Mouse (Mus musculus) left cerebral cortex, postnatal 10 days (tissue): Measurements from ENCODE around the gene 4921536K21Rik. TPM values are rescaled to one million over a fixed set of nuclear protein-coding genes. Genes with fewer than 3 reads are reported as not detected.
A peak's percentile ranks its signal among the peaks of the same experiment; 100 is the strongest.

ENCODE experiments used
- DNase-seq, 2 experiments: peaks; one replicate each; pipeline ENCODE4 v3.0.0; 2021 to 2022; ENCODE audit warnings: low spot score in 2 of 2, mixed read lengths in 1 of 2; ENCODE audit errors: extremely low spot score in 1 of 2
- intact Hi-C: fragments of 180-260 bp; cut with DNase I; formaldehyde crosslinking; loops from one replicate; pipeline ENCODE4 v1.15.1; 2025
- total RNA-seq, 2 experiments: library from RNA; stranded (reverse); gene quantifications; 2 replicates each; pipeline ENCODE4 v1.2.3; 2021

The 4921536K21Rik gene
- total RNA-seq, 2 experiments from 2014 or later, result 0.62 to 0.65 TPM

- DNase-seq, result peak; percentile 50 to 88
- intact Hi-C loops, result no loop called here
Measured at GRCm38 (mm10) chr11:3863454-3864112, 31.3 kb downstream of the 4921536K21Rik start, which contains the start of gene Osbp2. Osbp2 (minus strand) TSS chr11:3863903.

DNA sequence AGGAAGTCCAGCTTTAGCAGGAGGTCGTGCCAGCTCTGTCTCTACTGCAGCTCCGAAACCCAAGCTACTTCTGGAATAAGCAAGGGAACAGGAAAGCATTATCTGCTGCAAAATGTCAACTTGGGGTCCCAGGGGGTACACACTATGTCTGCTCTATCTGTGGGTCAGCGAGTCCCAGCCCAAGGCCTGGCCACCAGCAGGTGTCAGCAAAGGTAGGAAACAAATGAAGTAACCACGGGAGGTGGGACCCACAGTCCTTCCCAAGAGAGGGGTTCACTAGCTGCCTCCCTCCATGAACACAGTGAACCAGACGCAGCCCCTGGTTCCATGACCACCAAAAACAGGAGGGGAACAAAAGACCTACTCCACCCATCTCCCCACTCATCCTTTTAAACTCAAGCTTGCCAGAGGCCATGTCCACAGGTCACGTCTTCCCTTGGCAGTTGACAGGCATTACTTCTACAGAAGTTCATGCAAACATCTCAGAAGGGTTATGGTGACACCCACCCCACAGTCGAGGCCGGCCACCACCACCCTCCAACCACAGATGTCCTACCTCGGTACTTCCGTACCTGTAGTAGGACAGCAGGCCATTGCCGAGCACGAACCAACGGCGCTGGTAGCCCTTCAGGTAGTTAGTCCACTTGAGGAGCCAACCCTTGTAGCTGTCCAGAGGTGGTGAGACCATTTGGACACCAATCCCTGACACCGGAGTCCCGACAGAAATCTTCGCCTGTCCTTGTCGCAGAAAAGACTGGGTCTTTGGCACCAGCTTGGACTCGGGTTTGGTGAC, 32.0 kb downstream of the 4921536K21Rik start:
- intact Hi-C loops, result no loop called here
- DNase-seq, result no peak

GRCm38 (mm10) chr11:3860361-3860760, 34.5 kb downstream of the 4921536K21Rik start:
- intact Hi-C loops, result no loop called here
- no peak for DNase-seq

GRCm38 (mm10) chr11:3859778-3860177, 35.1 kb downstream of the 4921536K21Rik start:
- DNase-seq, result no peak
- intact Hi-C loops, result no loop called here

DNA sequence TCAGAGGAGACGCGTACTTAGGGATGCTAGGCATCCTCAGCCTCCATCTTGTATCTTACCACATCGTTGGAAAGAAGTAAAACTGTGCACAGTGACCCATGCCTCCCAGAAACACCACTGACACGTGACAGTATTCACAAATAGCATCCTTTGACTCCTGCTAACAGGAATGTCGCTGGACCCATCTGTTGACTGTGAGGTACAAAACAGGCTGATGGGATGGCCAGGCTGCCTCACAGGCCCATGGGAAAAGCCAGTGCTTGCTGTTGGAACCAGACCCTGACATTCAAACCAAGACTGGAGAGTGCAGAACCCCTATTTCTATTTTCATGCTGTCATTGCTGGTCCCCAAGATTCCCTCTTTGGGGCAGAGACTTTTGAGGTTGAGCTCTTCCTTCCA, 37.0 kb downstream of the 4921536K21Rik start:
- intact Hi-C loops, result no loop called here
- DNase-seq, result no peak

GRCm38 (mm10) chr11:3855846-3856245, 39.1 kb downstream of the 4921536K21Rik start:
- intact Hi-C loops, result no loop called here
- no peak for DNase-seq

DNA sequence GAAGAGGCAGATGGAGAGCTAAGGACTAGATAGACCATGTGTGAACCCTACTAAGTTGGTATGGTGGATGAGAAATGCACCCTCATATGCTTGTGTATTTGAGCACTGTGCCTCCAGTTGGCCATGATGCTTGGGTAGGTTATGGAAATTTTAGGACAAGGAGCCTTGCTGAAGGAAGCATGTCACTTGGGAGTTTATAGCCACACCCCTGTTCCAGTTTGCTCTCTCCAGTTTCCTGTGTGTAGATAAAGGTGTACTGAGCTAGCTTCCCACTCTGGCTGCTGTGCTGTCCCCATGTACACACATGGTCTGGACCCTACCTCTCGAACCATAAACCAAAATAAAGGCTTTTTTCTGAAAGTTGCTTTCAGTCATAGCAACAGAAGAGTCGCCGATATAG, 40.7 kb downstream of the 4921536K21Rik start:
- intact Hi-C loops, result no loop called here
- no peak for DNase-seq

GRCm38 (mm10) chr11:3853481-3854034, 41.3 kb downstream of the 4921536K21Rik start:
- peak; percentile 62 for DNase-seq
- intact Hi-C loops, result no loop called here

- intact Hi-C loops, result no loop called here
- no peak for DNase-seq
Measured at GRCm38 (mm10) chr11:3853031-3853430, 41.9 kb downstream of the 4921536K21Rik start.

GRCm38 (mm10) chr11:3851872-3852271, 43.0 kb downstream of the 4921536K21Rik start:
- intact Hi-C loops, result no loop called here
- no peak for DNase-seq

DNA sequence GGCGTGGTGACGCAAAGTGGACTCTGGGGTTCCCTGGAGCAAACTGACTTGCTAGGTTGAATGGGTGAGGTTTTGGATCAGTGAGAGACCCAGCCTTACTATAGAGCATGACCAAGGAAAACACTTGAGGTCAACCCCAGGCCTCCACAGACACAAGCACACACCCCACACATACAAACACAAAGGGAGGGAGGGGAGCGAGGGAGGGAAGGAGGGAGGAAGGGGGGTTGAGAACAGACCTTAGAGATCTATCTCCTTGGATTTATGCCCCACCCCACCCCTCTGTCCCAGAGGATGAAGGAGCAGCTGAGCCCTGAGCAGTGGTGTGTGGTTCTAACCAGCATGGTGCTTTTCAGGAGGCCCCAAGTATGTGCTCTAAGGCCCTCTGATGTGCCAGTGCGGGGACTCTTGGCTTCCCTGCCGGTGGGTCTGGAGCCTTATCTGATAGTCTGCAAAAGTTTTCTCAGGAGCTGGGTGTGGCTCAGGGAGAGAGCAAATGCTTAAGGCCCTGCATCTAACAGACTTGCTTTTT, 44.1 kb downstream of the 4921536K21Rik start:
- intact Hi-C loops, result no loop called here
- no peak for DNase-seq

DNA sequence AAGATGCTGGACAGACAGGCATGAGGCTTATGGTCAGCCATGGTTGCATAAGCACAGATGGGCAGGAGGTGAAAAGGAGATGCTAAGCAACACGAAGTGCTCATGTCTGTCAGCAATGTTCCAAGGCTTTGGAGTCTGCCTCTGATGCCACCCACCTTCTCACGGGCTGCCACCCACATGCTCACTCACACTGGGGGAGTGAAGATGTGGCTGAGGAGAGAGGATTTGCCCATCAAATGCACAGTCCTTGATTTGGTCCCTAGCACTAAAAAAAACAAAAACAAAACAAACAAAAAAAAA, 44.6 kb downstream of the 4921536K21Rik start:
- intact Hi-C loops, result no loop called here
- no peak for DNase-seq

GRCm38 (mm10) chr11:3849469-3850314, 45.2 kb downstream of the 4921536K21Rik start:
- DNase-seq, result no peak
- intact Hi-C loops, result no loop called here

DNA sequence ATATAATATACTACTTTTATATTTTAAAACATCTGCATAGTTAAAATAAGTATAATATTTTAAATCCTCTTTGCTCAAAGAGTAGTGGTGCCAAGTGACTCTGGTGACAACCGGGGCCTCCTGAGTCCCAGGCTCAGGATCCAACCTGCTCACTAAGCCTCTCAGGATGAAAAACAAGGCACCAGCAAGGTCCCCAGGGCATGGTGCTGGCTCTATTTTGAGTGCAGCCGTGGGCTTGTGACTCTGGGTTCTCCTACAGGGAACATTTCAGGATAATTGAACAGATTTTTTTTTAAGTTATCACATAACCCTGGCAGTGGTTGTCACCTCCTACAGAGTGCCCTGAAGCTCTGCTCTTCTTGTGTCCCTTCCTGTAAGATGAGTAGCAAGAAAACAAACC, 48.5 kb downstream of the 4921536K21Rik start:
- intact Hi-C loops, result no loop called here
- DNase-seq, result no peak

DNA sequence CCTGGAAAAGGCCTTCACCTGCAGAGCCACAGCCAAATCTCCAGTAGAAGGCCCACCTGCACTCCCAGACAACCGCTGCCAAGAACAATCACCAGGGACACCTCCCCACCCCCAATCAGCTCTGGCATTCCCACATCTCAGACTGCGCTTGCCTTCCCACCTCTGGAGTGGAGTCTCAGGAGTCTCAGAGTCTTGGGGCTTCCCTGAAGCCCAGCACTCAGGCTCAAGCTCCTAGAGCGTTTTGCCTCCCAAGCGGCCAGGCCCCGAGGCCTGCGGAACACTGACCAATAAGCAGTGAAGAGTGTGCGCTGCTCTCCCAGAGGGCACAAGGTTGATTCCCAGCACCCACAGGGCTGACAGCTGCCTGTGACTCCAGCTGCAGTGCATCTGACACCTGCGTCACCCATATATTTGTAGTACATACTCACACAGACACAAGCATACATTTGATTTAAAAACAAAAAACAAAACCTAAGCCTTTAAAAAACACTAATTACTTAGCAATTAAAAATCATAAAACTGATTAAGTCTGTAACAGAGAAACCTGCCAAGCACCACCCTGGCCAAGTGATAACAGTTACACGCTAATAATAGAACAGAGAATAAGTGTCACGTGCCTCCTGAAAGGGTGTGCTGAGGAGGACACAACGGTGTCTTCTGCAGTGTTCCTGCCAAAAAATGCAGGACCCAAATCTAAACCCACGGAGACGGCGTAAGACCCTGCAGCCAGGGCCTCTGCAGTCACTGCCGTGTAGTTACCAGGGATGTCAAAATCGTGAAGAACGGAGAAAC, 50.8 kb downstream of the 4921536K21Rik start:
- intact Hi-C loops, result no loop called here

More for the DNA sequence above, 50.8 kb downstream of the 4921536K21Rik start:
- DNase-seq, result no peak
